Mouse (Mus musculus) kidney, adult 8-10 months (tissue): ENCODE data around the gene BC100530.
"Not testable (repeated sequence)": the region's sequence is repeated elsewhere in the genome, so short reads cannot be mapped to it uniquely, and the experiment has no call there.

ENCODE experiments used
- DNase-seq, 2 experiments: peaks; one replicate each; pipeline ENCODE4 v3.0.0; 2022

Gene BC100530

DNA sequence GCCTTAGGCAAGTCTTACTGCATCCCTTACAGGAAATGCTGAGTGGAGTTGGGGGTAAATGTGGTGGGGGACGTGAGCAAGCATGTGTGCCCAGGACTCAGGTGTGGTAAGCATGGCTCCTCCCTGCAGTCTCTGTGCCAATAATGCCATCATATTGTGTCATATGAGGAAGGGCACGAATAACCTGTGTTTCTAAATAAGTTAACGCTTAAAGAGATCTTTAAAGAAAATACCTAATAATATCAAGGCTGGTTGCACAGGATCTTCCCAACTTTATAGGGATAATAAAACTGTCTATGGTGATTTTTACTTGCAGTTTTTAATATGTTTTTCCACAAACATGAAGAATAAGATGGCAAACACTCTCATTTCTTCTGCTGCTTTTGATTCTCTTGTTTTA is at the start of gene BC100530:
TSS of gene BC100530 (minus strand) at position 101 of the 400 bp plus-strand sequence.
- not testable (repeated sequence) for DNase-seq

DNA sequence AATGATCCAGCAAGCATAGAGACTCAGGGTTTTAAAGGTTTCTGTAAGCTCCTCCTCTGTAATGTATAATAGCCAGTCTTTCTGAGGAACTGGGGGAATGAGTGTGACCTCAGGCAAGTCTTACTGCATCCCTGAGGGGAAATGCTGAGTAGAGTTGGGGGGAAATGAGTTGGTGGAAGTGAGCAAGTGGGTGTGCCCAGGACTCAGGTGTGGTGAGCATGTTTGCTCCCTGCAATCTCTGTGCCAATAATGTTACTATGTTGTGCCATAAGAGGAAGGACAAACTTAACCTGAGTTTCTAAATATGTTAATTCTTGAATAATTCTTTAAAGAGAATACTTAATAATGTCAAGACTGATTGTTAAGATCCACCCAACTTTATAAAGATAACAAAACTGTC is 40.8 kb upstream of the BC100530 start, which contains the start of gene Stfa2:
TSS of gene Stfa2 (minus strand) at position 101 of the 400 bp plus-strand sequence.
- DNase-seq, result no peak

DNA sequence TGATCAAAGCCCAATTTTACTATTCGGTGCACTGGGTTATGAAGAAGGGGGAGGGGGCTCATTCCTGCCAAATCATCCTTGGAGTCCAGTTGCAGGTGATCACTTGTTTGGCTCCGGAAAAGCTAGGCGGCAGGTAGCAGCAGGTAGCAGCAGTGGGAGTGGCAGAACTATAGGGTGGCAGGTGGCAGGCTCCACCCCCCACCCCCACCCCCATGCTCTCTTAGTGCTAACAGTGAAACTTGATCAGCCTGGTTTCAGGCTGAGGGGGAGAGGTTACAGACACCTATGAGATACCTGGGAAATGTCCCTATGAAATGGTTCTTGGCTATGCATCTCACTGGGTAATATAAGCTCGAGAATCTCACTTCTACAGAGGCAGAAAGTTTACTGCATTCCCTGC is 21.5 kb upstream of the BC100530 start:
- no peak for DNase-seq

DNA sequence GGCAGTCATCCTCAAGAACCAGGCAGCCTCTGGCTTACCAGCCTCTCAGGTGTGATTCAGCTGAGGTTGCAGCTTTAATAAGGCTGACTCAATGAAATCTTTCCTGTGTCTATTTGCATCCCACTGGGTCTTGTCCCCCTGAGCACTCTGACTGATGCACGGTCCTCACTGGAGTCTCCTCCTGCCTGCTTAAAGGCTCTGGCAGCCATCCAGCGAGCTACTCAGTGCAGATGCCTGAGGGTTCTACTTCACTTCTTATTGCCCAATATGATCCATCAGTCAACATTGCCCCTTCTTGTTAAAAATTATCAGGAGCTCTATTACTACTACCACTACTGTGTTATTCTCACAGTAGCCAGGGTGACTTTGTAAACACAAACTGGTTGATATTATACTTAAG is 30.4 kb downstream of the BC100530 start:
- no peak for DNase-seq

DNA sequence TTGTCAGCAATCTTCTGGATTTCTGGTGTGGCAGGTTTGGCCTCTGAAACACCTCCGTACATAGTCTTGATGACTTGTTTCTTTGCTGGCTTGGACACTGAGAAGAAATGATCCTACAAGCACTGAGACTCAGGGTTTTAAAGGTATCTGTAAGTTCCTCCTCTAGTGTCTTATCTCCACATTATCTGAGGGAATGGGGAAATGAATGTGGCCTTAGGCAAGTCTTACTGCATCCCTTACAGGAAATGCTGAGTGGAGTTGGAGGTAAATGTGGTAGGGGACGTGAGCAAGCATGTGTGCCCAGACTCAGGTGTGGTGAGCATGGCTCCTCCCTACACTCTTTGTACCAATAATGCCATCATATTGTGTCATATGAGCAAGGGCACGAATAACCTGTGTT is 33.3 kb downstream of the BC100530 start, which contains the start of gene BC117090:
TSS of gene BC117090 (minus strand) at position 101 of the 400 bp plus-strand sequence.
- no peak for DNase-seq

DNA sequence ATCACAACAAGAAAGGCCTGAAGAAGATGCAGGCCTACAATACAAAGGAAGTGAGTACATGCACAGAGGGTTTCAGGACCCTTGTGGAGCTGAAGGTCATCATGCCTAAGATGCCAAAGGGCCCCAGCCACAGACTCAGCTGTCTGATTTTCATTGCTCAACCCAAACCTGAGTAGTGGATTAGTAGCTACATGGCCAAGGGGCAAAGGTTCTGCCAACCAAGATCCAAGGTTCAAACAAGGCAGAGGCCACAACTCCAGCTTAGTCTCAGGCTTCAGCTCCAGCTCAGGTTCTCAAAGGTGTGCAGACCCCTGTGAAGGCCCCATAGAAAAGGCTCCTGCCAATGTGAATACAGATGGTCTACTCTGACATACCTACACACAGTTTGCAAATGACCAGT is 48.3 kb downstream of the BC100530 start:
- peak; percentile 18 to 47 for DNase-seq

DNA sequence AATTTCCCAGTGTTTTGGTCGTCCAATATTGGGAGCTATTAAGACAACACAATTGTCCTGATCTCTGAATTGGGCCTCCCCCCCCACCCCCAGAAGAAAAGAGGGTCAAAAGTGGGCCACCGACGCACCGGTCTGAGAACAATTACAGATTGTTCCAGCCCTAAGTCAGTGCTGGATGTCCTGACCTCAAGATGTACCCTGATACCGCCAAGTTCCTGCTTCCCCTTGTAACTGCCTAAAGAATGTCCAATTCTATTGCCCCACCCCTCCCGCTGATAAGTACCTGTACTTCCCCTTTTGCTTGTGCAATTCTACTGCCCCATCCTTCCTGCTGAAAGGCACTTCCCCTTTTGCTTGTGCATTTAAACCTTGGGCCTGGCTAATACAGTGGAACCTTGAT is 51.4 kb downstream of the BC100530 start:
- DNase-seq, result not testable (repeated sequence)
